In genomic region chr1:18105866-18106529, GRCm38 (mm10) we compare ENCODE assay signal across 10 mouse cellular contexts. TPM values are rescaled to one million over a fixed set of nuclear protein-coding genes. Genes with fewer than 3 reads are reported as not detected.
A peak's percentile ranks its signal among the peaks of the same experiment; 100 is the strongest.
DNase-seq lines count a peak whose midpoint lies in the region; ATAC-seq and TF ChIP-seq lines count a peak whose summit lies in the region.
"Had no signal": no experiment of that assay in that cellular context is flagged by ENCODE, and none has a peak within 500 bp of the region (broad histone marks: within the 10 kb centered on the region; RNA-seq: fewer than 3 reads in every experiment).

No protein-coding gene starts in this region.

- H3K36me3 ChIP-seq in forebrain, embryonic 15.5 days = no peaks in the 10 kb centered on the region
- H3K36me3 ChIP-seq in midbrain, postnatal 0 days (ENCODE audit: insufficient read depth, low read length) = no peaks in the 10 kb centered on the region

- intact Hi-C loops in left cerebral cortex, adult 2 months (cut with DNase I) = loop anchor here (1.0 kb wide), 2 partner anchors 126 to 943 kb away; no protein-coding TSS in a partner anchor
- intact Hi-C loops in left cerebral cortex, postnatal 4 days (cut with DNase I) = loop anchor here (2.0 to 5.0 kb wide), 2 partner anchors 125 to 944 kb away; no protein-coding TSS in a partner anchor

- no peak overlapping the region for H3K9ac ChIP-seq in forebrain, embryonic 15.5 days (replicated peaks)
- H3K9ac ChIP-seq in midbrain, postnatal 0 days (replicated peaks; ENCODE audit: low read length, poor library complexity, severe bottlenecking) = no peak overlapping the region

- peak; percentile 67 for ATAC-seq in forebrain, embryonic 15.5 days (replicated peaks)
- peak; percentile 58; the same call in 1 of the 2 replicates for ATAC-seq in midbrain, postnatal 0 days (ENCODE audit: low FRiP score)

- H3K4me2 ChIP-seq in forebrain, embryonic 15.5 days (replicated peaks) = no peak overlapping the region
- H3K4me2 ChIP-seq in midbrain, postnatal 0 days (ENCODE audit: low read depth, low read length, poor library complexity, severe bottlenecking) = no peak overlapping the region

- no peak overlapping the region for H3K27ac ChIP-seq in left cerebral cortex, adult 2 months
- no peak overlapping the region for H3K27ac ChIP-seq in forebrain, embryonic 15.5 days (replicated peaks)
- H3K27ac ChIP-seq in midbrain, postnatal 0 days (ENCODE audit: low read depth, low read length) = no peak overlapping the region

- 36% methylated on average over 5 of the region's 5 CpGs for WGBS in forebrain, embryonic 15.5 days
- WGBS in midbrain, postnatal 0 days = 34% methylated on average over 5 of the region's 5 CpGs

- peak; percentile 71 for TF ChIP-seq CTCF in left cerebral cortex, adult 2 months (IDR thresholded peaks at IDR 0.05)
- TF ChIP-seq CTCF in midbrain, postnatal 0 days (IDR thresholded peaks at IDR 0.05) = peak; percentile 84

- H3K27me3 ChIP-seq in forebrain, embryonic 15.5 days = no peaks in the 10 kb centered on the region
- H3K27me3 ChIP-seq in midbrain, postnatal 0 days (ENCODE audit: insufficient read depth, low read length) = no peaks in the 10 kb centered on the region

- no peaks in the 10 kb centered on the region for H3K9me3 ChIP-seq in forebrain, embryonic 15.5 days
- H3K9me3 ChIP-seq in midbrain, postnatal 0 days (ENCODE audit: low read length) = no peaks in the 10 kb centered on the region

- H3K4me1 ChIP-seq in forebrain, embryonic 15.5 days = no peaks in the 10 kb centered on the region
- no peaks in the 10 kb centered on the region for H3K4me1 ChIP-seq in midbrain, postnatal 0 days (ENCODE audit: insufficient read depth, low read length)

- DNase-seq in left cerebral cortex, adult 2 months (ENCODE audit: extremely low spot score in 1 of 2, low spot score in 2 of 2) = peak in 1 of 2 experiments; percentile 19
- no peak for DNase-seq in left cerebral cortex, postnatal 4 days
- DNase-seq in ZHBTc4 (ENCODE audit: low read depth, low spot score) = peak; percentile 57
- DNase-seq in midbrain, postnatal 0 days (ENCODE audit: low spot score) = peak; percentile 74
- no peak for DNase-seq in thymus, postnatal 25 days
- DNase-seq in frontal cortex, postnatal 25 days (ENCODE audit: low spot score in 2 of 2) = no peak
- no peak for DNase-seq in ovary, postnatal 10 days (ENCODE audit: low spot score)

- H3K4me3 ChIP-seq in left cerebral cortex, adult 2 months = no peak overlapping the region
- H3K4me3 ChIP-seq in forebrain, embryonic 15.5 days = no peak overlapping the region
- H3K4me3 ChIP-seq in midbrain, postnatal 0 days (ENCODE audit: low read depth, low read length) = no peak overlapping the region

RNA-seq across cellular contexts. Expression of gene Crisp4, which starts 39.7 kb away (rescaled TPM):
- total RNA-seq in left cerebral cortex, adult 2 months (2021) = not detected
- total RNA-seq in left cerebral cortex, postnatal 4 days (2021) = not detected
- not detected in 2 replicates for polyA plus RNA-seq in forebrain, embryonic 15.5 days (2015; fragmentation: Nextera tagmentation; extraction: Ambion mirVana)
- not detected in 2 replicates for total RNA-seq in midbrain, postnatal 0 days (2014; rRNA removed)
- not detected in 2 replicates for polyA plus RNA-seq in midbrain, postnatal 0 days (2015; fragmentation: Nextera tagmentation; extraction: Ambion mirVana)
- total RNA-seq: layer of hippocampus, postnatal 14 days had no signal
- polyA plus RNA-seq: small intestine, adult 2 months had no signal

Comparison
In these comparisons a context has a peak if more than half of its experiments do, and no peak if none do; other contexts are left out.
1. DNase-seq: peak in ZHBTc4 (single experiment) and midbrain, postnatal 0 days (single experiment); none in left cerebral cortex, postnatal 4 days (single experiment), thymus, postnatal 25 days (single experiment), frontal cortex, postnatal 25 days (0 of 2) and ovary, postnatal 10 days (single experiment).